Mouse (Mus musculus) cerebellum, postnatal 25 days (tissue): ENCODE results near the gene Rsph3a.
A peak's percentile ranks its signal among the peaks of the same experiment; 100 is the strongest.

Source experiments
- DNase-seq, 2 experiments: peaks; one replicate each; pipeline ENCODE4 v3.0.0; 2021; ENCODE audit warnings: mixed read lengths in 2 of 2

Gene Rsph3a

DNA sequence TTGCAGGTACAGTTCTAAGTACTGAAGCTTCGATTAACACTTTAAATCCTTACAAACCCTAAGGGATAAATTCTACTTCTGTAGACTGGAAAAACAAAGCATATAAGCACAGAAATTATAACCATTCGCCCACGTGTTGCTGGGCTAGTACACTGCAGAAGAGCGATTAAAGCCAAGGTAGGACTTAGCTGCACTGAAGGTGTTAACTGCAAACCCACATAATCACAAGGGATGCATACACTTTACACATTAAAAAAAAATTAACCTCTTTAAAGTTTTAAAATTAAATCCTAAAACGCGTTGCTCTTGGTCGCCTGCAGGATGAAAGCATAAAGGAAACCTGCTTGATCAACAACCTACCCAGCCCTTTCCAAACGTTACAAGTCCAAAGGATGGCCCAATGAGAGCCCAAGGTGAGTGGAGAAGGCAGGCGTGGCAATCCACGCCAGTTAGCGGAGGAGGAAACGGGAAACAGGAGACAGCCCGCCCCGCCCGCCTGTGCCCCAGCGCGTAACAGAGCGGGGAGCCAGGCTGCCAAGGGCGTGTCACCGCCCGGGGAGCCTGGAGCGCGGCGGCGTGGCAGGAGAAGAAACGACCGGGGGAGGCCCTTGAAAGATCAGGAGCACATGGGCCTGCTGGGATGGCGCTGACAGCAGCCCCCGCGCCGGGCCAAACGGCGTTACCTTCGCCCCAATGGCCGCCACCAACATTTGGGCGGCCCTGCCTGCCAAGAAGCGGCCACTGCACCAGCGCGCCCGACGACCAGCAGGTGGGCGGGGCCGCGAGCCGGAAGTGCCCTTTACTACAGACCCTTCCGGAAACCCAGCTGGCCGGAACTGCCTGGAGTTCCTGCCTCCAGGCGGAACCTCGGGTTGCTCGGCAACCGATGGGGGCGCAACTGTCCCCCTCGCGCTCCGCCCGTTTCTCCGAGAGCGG lies at the start of gene Rsph3a:
Gene Rsph3a (plus strand): TSS at position 498 of the 936 bp plus-strand sequence.
- peak; percentile 85 to 92 for DNase-seq

- DNase-seq = peak in 1 of 2 experiments; percentile 13
Observed at GRCm38 (mm10) chr17:7896047-7896635, 49.3 kb upstream of the Rsph3a start.

DNA sequence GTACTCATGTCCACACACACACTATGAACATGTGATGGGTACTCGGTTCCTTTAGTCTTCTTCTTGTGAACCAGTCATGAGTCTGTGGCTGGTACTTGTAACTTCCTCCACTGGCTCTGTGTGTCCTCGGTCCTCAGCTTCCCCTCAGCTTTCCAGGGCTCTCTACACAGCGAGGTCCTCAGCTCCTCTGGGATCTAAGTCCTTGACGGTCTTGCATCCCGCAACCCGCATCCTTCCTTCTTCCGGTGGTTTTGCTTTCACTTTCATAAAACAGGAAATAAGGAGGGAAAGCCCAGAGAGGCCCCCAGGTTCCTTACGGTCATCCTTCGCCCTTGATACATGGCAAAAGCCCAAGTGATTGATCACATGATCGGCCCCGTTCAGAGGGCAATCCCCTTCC lies 48.3 kb upstream of the Rsph3a start:
- DNase-seq = no peak

GRCm38 (mm10) chr17:7897756-7898155 lies 47.7 kb upstream of the Rsph3a start:
- no peak for DNase-seq

DNA sequence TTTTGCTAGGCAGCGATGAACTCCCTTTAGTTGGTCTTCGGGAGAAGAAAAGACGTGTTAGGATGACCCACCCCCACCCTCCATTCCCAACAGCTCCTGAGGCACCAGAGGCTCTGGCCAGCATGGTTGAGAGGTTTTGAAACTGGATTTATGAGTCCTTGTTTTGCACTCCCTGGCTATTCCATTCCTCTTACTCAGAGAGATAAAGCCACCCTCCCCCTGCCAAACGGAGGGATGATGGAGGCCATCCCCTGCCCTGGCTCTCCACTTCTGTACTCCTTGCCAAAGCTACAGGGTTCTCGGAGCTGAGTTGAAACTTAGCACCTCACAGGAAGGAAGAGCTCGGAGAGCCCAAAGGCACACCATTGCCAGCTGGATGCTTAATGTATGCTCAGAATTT lies 46.2 kb upstream of the Rsph3a start:
- no peak for DNase-seq

- DNase-seq = no peak
Observed at GRCm38 (mm10) chr17:7899961-7900360, 45.5 kb upstream of the Rsph3a start.

GRCm38 (mm10) chr17:7901536-7901935 lies 43.9 kb upstream of the Rsph3a start:
- DNase-seq = no peak

DNA sequence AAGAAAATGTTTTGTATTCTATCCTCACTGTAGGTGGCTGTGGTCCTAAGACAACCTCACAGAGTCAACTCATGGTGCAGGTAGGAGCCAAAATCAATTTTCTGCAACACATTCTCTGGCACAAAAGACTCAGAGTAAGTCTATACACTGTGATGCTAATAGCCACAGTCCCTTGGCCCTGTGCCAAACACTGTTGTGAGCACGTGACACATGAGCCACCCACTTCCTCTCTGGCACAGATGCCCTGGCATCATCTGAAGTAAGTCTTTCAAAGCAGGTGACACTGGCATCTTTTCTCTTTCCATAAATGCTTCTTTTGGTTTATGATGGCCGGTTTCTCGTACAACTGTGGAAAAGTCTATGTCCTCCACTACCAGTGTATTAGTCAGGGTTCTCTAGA lies 43.1 kb upstream of the Rsph3a start:
- DNase-seq = peak in 1 of 2 experiments; percentile 17

DNA sequence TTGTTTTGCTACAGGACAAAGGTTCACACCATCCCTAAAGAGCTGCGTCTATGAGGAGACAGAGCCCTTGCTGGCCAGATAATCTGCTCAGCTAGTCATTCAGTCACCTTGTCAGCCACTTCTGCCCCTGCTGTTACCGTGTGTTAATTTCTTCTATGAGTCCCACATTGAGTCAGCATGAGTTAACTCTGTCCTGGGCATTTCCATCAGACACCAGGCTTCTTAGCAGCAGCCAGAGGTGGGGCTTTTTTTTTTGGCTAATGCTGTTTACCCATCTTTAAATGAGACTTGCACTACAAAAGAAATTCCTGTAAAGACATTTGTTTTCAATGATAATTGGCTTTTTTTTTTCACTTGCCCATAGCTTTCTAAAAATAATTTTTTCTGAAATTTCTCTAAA lies 40.4 kb upstream of the Rsph3a start:
- DNase-seq = no peak

- DNase-seq = no peak
Observed at GRCm38 (mm10) chr17:7905936-7906685, 39.3 kb upstream of the Rsph3a start.

DNA sequence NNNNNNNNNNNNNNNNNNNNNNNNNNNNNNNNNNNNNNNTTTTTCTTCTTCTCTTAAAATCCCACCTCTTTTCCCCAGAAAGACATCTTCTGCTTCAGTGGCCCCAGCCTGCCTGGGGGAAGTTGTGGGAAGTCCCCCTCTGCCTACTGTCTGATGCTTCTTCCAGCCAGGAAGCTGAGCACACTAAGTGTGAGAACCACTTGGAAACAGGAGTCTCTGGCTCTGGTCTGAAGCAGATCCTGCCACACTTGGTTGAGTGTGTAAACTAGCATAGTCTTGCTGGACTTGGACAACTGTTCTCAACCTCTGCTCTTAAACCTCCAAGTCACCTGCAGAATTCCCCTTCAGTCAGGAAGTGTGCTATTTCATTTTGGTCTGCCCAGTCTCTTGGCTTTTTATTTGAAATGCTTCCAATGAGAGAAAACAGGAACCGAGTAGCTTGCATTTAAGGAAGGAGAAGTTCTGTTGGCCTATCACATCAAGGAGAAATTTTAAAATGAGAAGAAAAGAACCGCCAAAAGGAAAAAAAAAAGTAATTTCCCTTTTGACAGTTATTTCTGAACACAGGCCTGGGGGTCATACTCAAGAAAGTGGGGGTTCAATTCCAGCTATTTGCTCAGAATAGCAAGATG lies 30.7 kb upstream of the Rsph3a start:
- DNase-seq = no peak

DNA sequence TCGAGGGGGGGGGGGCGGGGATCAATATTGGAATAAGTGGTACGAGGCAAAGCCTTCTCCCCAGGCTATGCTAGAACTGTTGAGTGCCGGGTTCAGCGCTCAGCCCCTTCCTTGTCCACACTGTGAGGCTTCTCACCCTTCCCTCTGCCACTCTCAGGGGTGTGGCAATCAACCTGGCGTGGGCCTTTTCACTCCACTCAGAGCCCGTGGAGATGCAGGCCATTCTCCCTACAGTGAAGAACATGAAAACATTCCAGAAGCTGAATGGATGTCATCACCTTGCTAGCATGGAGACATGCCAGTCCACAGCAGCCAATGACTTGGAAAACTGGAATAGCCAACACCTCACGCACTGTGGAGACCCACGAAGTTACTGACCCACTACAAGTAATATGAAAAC lies 29.6 kb upstream of the Rsph3a start:
- DNase-seq = no peak

- no peak for DNase-seq
Observed at GRCm38 (mm10) chr17:7916782-7917574, 28.4 kb upstream of the Rsph3a start.

DNA sequence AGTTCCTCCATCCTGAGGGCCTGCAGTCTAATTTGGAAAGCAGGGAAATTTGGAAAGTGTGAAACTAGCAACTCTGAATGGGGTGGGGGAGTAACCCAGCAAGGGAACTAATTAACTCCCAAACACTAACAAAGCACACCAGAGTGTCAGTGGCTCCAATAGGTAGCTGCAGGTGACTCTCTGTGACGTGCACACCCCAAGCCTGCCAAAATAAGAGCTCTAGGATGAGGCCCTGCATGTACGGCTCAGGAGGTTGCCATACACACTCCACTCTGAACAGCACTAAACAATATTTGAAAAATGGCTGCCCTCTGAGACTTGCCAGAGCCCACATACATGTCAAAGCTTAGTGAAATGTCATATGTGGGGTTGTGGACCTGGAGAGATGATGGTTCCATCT lies 27.1 kb upstream of the Rsph3a start:
- no peak for DNase-seq

GRCm38 (mm10) chr17:7919209-7919608 lies 26.2 kb upstream of the Rsph3a start:
- DNase-seq = no peak

GRCm38 (mm10) chr17:7922564-7922963 lies 22.9 kb upstream of the Rsph3a start:
- DNase-seq = no peak

DNA sequence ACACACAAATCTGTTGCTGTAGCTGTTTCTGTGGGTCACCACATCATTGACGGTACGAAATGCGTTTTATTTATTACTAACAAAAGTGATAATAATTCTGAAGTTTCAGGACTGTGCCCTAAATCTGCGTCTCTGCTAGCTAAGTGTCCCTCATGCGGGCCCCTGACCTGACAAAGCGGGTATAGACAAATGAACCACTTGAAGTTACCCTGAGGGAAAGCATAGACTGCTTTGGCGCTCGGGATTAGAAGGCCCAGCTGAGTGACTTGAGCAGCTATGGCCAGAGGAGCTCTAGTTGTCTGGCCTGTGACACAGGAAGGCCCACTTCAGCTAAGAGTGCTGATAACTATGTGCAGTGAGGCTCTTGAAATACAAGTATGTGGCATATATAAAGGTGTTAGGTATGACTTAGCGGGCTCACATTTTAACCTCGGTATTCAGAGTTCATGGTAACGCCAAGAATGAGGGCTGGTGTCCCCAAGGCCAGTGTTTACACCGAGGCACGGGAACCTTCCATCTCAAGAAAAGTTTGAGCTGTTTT lies 21.2 kb upstream of the Rsph3a start:
- DNase-seq = no peak

- no peak for DNase-seq
Observed at GRCm38 (mm10) chr17:7925413-7926160, 19.8 kb upstream of the Rsph3a start, which contains the start of gene Tagap. Gene Tagap, plus strand, starts transcription at chr17:7926000.

DNA sequence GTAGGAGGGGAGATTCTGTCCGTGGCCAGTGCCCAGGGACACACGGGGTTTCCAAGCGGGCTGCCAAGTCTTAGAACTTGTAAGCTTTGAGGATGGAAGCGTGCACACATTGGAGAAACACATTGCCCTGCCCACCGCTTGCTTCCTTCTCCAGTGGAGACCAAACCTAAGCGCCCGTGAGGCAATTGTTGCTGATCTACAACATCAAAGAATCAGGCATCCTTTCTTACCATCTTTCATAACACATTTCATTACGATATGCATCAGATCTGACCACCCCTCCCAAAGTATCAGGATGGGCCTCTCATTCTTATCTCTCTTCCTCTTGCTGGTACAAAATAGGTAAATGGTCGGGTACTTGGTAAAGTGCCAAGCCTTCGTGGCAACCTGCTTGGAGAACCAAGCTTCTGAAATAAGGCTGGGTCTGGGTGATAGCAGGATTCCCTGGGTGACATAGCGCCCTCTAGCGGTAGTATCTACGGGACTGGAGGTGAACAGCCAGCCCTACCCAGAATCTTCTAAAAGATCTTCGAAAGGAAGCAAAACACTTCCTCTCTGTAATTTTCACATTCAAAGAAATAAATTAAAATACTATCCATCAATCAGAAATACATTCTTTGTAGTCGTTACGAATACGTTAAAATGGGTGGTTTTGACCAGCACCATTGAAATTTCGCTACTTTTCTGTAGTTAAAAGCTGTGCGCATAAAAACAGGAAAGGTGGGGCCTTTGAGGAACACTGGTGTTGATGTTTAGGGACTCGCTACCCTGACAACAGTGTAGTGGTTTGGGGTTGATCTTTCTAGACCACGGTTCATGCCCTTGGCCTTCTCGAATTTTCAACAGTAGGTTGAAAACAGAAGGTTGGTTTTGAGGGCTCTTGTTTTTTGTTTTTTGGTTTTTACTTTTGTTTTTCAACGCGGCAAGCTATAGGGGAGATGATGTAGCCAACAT lies 17.6 kb upstream of the Rsph3a start:
- DNase-seq = peak; percentile 73 to 85

GRCm38 (mm10) chr17:7928662-7929061 lies 16.8 kb upstream of the Rsph3a start:
- DNase-seq = no peak
